Mouse (Mus musculus) A20 (cell line): Measurements from ENCODE around the gene Pcdh17.

Experiments
- DNase-seq: peaks from one replicate; pipeline ENCODE4 v3.0.0-alpha.2; 2011; ENCODE audit warnings: low read depth, low spot score

The Pcdh17 gene

GRCm38 (mm10) chr14:84477411-84477810 lies 34.0 kb downstream of the Pcdh17 start:
- no peak for DNase-seq

GRCm38 (mm10) chr14:84480546-84480945 lies 37.2 kb downstream of the Pcdh17 start:
- DNase-seq: no peak

GRCm38 (mm10) chr14:84484350-84484749 lies 41.0 kb downstream of the Pcdh17 start:
- no peak for DNase-seq

GRCm38 (mm10) chr14:84511010-84511409 lies 67.6 kb downstream of the Pcdh17 start:
- DNase-seq: no peak

GRCm38 (mm10) chr14:84532397-84532796 lies 89.0 kb downstream of the Pcdh17 start:
- DNase-seq: no peak

GRCm38 (mm10) chr14:84535264-84535663 lies 91.9 kb downstream of the Pcdh17 start:
- no peak for DNase-seq

- DNase-seq: no peak
Observed at GRCm38 (mm10) chr14:84541838-84542237, 98.5 kb downstream of the Pcdh17 start.

GRCm38 (mm10) chr14:84545968-84546367 lies 102.6 kb downstream of the Pcdh17 start:
- DNase-seq: no peak

GRCm38 (mm10) chr14:84547513-84548194 lies 104.3 kb downstream of the Pcdh17 start:
- no peak for DNase-seq

- no peak for DNase-seq
Observed at GRCm38 (mm10) chr14:84551546-84551945, 108.2 kb downstream of the Pcdh17 start.

GRCm38 (mm10) chr14:84571071-84571470 lies 127.7 kb downstream of the Pcdh17 start:
- no peak for DNase-seq
